Mouse (Mus musculus) cerebellum, adult (tissue): ENCODE data around the gene Hdgfl2.

Experiments
- ATAC-seq: cut with Nextera tagmentation; 2 replicates; pipeline ENCODE4 v1.9.2; 2017; ENCODE audit warnings: mild to moderate bottlenecking, moderate library complexity, mixed read lengths; ENCODE audit not compliant: insufficient number of reproducible peaks, low FRiP score, low TSS enrichment

Hdgfl2 gene

GRCm38 (mm10) chr17:56078880-56079795 is at the start of gene Hdgfl2:
Gene Hdgfl2 (plus strand): TSS chr17:56079634.
- ATAC-seq, result peak; percentile 82

GRCm38 (mm10) chr17:56030238-56030870 is 49.1 kb upstream of the Hdgfl2 start:
- ATAC-seq, result no peak

GRCm38 (mm10) chr17:56030919-56031318 is 48.5 kb upstream of the Hdgfl2 start:
- ATAC-seq, result no peak

- ATAC-seq, result no peak
Observed at GRCm38 (mm10) chr17:56031431-56031830, 48.0 kb upstream of the Hdgfl2 start.

- ATAC-seq, result no peak
Observed at GRCm38 (mm10) chr17:56032127-56032733, 47.2 kb upstream of the Hdgfl2 start.

- ATAC-seq, result no peak
Observed at GRCm38 (mm10) chr17:56032831-56033230, 46.6 kb upstream of the Hdgfl2 start.

GRCm38 (mm10) chr17:56034040-56034725 is 45.3 kb upstream of the Hdgfl2 start:
- no peak for ATAC-seq

- no peak for ATAC-seq
Observed at GRCm38 (mm10) chr17:56034726-56035100, 44.7 kb upstream of the Hdgfl2 start.

- no peak for ATAC-seq
Observed at GRCm38 (mm10) chr17:56035216-56035615, 44.2 kb upstream of the Hdgfl2 start.

GRCm38 (mm10) chr17:56036176-56036900 is 43.1 kb upstream of the Hdgfl2 start, which contains the start of gene Sh3gl1:
Gene Sh3gl1 (minus strand): TSS chr17:56036635.
- peak; percentile 82 for ATAC-seq

- ATAC-seq, result no peak
Observed at GRCm38 (mm10) chr17:56036901-56037287, 42.5 kb upstream of the Hdgfl2 start.

GRCm38 (mm10) chr17:56038583-56039261 is 40.7 kb upstream of the Hdgfl2 start:
- no peak for ATAC-seq

- no peak for ATAC-seq
Observed at GRCm38 (mm10) chr17:56039345-56039744, 40.1 kb upstream of the Hdgfl2 start.

- ATAC-seq, result peak; percentile 88
Observed at GRCm38 (mm10) chr17:56040030-56040856, 39.2 kb upstream of the Hdgfl2 start, which contains the start of gene Chaf1a. Gene Chaf1a (plus strand): TSS chr17:56040439.

GRCm38 (mm10) chr17:56040857-56041163 is 38.6 kb upstream of the Hdgfl2 start:
- ATAC-seq, result no peak

- ATAC-seq, result no peak
Observed at GRCm38 (mm10) chr17:56051369-56051768, 28.1 kb upstream of the Hdgfl2 start.

GRCm38 (mm10) chr17:56054938-56055337 is 24.5 kb upstream of the Hdgfl2 start:
- no peak for ATAC-seq

- ATAC-seq, result no peak
Observed at GRCm38 (mm10) chr17:56055945-56056678, 23.3 kb upstream of the Hdgfl2 start.
